Mouse (Mus musculus) hindbrain, embryonic 13.5 days (tissue): ENCODE measurements around the gene Ppm1n. TPM values are rescaled to one million over a fixed set of nuclear protein-coding genes. Genes with fewer than 3 reads are reported as not detected.

Experiments
- polyA plus RNA-seq: library from polyadenylated mRNA; unstranded; fragments of >200 nt; fragmentation: Nextera tagmentation; extraction: Ambion mirVana; gene quantifications from 2 replicates; pipeline ENCODE4 v1.2.1, GENCODE M21; 2015

Gene Ppm1n
- polyA plus RNA-seq, 1 experiment from 2014 or later = 0.69 TPM

Other genes starting within 250 kb of the Ppm1n start
- gene Rsph6a, start 225.4 kb downstream of the Ppm1n start, polyA plus RNA-seq = not detected in 2 replicates
- gene Dmwd, start 203.8 kb downstream of the Ppm1n start, polyA plus RNA-seq = 25.4 and 25.6 TPM in 2 replicates
- 9.4 and 11.6 TPM in 2 replicates for gene Dmpk, start 196.2 kb downstream of the Ppm1n start, polyA plus RNA-seq
- gene Six5, start 185.5 kb downstream of the Ppm1n start, polyA plus RNA-seq = 2.4 and 2.8 TPM in 2 replicates
- gene Gm4969, start 161.7 kb downstream of the Ppm1n start, polyA plus RNA-seq = 2.2 and 3.6 TPM in 2 replicates
- gene Fbxo46, start 160.2 kb downstream of the Ppm1n start, polyA plus RNA-seq = 18.9 and 20.2 TPM in 2 replicates
- gene Qpctl, start 130.8 kb downstream of the Ppm1n start, polyA plus RNA-seq = 23.1 and 23.8 TPM in 2 replicates
- gene Snrpd2, start 130.3 kb downstream of the Ppm1n start, polyA plus RNA-seq = 123 and 128 TPM in 2 replicates
- gene Gipr, start 113.9 kb downstream of the Ppm1n start, polyA plus RNA-seq = 1.6 and 2.3 TPM in 2 replicates
- 6.6 and 8.2 TPM in 2 replicates for gene Eml2, start 103.6 kb downstream of the Ppm1n start, polyA plus RNA-seq
- gene Gpr4, start 67.5 kb downstream of the Ppm1n start, polyA plus RNA-seq = 1.8 and 2.3 TPM in 2 replicates
- 36.9 and 37.1 TPM in 2 replicates for gene Opa3, start 51.7 kb downstream of the Ppm1n start, polyA plus RNA-seq
- gene Vasp, start 8.2 kb downstream of the Ppm1n start, polyA plus RNA-seq = 38.5 and 39.7 TPM in 2 replicates
- 101 and 104 TPM in 2 replicates for gene Rtn2, start 2.6 kb upstream of the Ppm1n start, polyA plus RNA-seq
- 0.06 and 0.08 TPM in 2 replicates for gene Fosb, start 30.0 kb upstream of the Ppm1n start, polyA plus RNA-seq
- 84.9 and 96.6 TPM in 2 replicates for gene Ercc1, start 64.7 kb upstream of the Ppm1n start, polyA plus RNA-seq
- 20.9 and 22.1 TPM in 2 replicates for gene Cd3eap, start 79.4 kb upstream of the Ppm1n start, polyA plus RNA-seq
- gene Ppp1r13l, start 79.7 kb upstream of the Ppm1n start, polyA plus RNA-seq = 1.4 and 2.2 TPM in 2 replicates
- gene Ercc2, start 101.9 kb upstream of the Ppm1n start, polyA plus RNA-seq = 20.9 and 28.4 TPM in 2 replicates
- 2.1 and 2.4 TPM in 2 replicates for gene Klc3, start 124.0 kb upstream of the Ppm1n start, polyA plus RNA-seq
- 0.81 and 0.87 TPM in 2 replicates for gene Ckm, start 124.7 kb upstream of the Ppm1n start, polyA plus RNA-seq
- gene Mark4, start 178.8 kb upstream of the Ppm1n start, polyA plus RNA-seq = 16.1 TPM in 2 replicates
- gene Exoc3l2, start 183.3 kb upstream of the Ppm1n start, polyA plus RNA-seq = 0.38 and 0.43 TPM in 2 replicates
- gene Bloc1s3, start 228.3 kb upstream of the Ppm1n start, polyA plus RNA-seq = 3.2 and 3.5 TPM in 2 replicates
- 43.9 and 44.9 TPM in 2 replicates for gene Trappc6a, start 228.3 kb upstream of the Ppm1n start, polyA plus RNA-seq
- 0.32 and 0.50 TPM in 2 replicates for gene Nkpd1, start 237.8 kb upstream of the Ppm1n start, polyA plus RNA-seq